Mouse (Mus musculus): ENCODE results near the gene Nkiras2.

- no peak for TF ChIP-seq POLR2A (IDR thresholded peaks at IDR 0.05; ENCODE audit: insufficient read depth, low read depth, low read length)
- TF ChIP-seq CTCF (IDR thresholded peaks at IDR 0.05; ENCODE audit: insufficient read depth, low read depth, low read length) = no peak
These were observed 49.3 kb upstream of the Nkiras2 start for GRCm38 (mm10) chr11:100569789-100570188.

Data from olfactory bulb, adult 2 months (tissue).